Mouse (Mus musculus): ENCODE data around the gene Rps6ka5. TPM values are rescaled to one million over a fixed set of nuclear protein-coding genes. Genes with fewer than 3 reads are reported as not detected.

Gene Rps6ka5
- polyA plus RNA-seq, 1 experiment from 2014 or later: 4.2 TPM

DNA sequence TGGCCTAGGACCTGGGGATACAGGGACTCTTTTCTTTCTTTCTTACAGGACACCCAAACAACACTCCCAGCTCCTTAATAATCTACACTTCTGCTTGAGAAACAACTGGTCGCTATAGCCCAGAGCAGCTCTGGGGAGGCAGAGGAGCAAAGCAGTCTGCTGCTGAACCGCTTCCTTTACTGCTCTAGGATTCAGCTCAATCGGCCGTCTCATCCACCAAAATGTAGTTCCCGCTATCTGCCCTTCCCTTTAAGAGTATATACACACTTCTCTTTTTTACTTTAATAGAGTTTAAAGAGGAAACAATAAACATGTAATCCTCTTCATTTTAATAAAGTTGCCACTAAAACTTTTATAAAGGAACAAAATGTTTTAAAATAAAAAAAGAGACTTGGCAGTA is 117.0 kb downstream of the Rps6ka5 start:
- no peaks in the 10 kb centered on the region for H3K9me3 ChIP-seq (replicated peaks; ENCODE audit: control insufficient read depth, low read length)
- no peaks in the 10 kb centered on the region for H3K36me3 ChIP-seq (ENCODE audit: control insufficient read depth, insufficient read depth)
- H3K27ac ChIP-seq (ENCODE audit: low read length): no peak overlapping the region
- no peak for ATAC-seq (replicated peaks; ENCODE audit: extremely low read depth, insufficient read depth, low FRiP score)
- no peaks in the 10 kb centered on the region for H3K27me3 ChIP-seq (ENCODE audit: control insufficient read depth, insufficient read depth, low read length)
- 88% methylated on average over 5 of the region's 5 CpGs for WGBS
- peaks cover 3% of the 10 kb centered on the region; the same call in 1 of the 2 replicates for H3K4me1 ChIP-seq (ENCODE audit: control insufficient read depth, insufficient read depth, low read length)
- H3K4me3 ChIP-seq (ENCODE audit: low read length): no peak overlapping the region
- H3K9ac ChIP-seq (ENCODE audit: low read length): no peak overlapping the region
- H3K4me2 ChIP-seq (ENCODE audit: low read depth, low read length): no peak overlapping the region

DNA sequence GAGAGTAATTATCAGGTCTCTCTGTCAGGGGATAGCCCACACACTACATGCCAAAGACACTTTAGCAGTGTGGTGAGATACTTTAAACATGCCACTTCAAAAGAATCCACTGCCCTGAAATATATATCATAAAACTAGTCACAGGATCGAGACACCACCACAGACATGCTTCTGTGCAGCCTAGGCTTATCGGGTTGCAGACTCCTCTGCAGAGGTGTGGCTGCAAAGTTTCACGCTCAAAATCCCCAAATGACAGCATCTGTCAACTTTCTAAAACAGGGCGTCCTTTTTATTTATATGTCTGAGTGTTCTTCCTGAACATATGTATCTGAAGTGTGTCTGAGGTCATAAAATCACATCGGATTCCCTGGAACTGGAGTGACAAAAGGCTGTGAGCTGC is 117.7 kb downstream of the Rps6ka5 start:
- Histone ChIP-seq H3K4me3 (ENCODE audit: low read length) (no peak overlapping the region), H3K4me2 (ENCODE audit: low read depth, low read length) (no peak overlapping the region), H3K9ac (ENCODE audit: low read length) (no peak overlapping the region), H3K27ac (ENCODE audit: low read length) (no peak overlapping the region), H3K36me3 (ENCODE audit: control insufficient read depth, insufficient read depth) (no peaks in the 10 kb centered on the region), H3K9me3 (replicated peaks; ENCODE audit: control insufficient read depth, low read length) (no peaks in the 10 kb centered on the region), H3K4me1 (ENCODE audit: control insufficient read depth, insufficient read depth, low read length) (peaks cover 3% of the 10 kb centered on the region; the same call in 1 of the 2 replicates), H3K27me3 (ENCODE audit: control insufficient read depth, insufficient read depth, low read length) (no peaks in the 10 kb centered on the region)
- no peak for ATAC-seq (replicated peaks; ENCODE audit: extremely low read depth, insufficient read depth, low FRiP score)
- 46% methylated on average over 5 of the region's 5 CpGs for WGBS

- H3K4me2 ChIP-seq (ENCODE audit: low read depth, low read length): no peak overlapping the region
- no peaks in the 10 kb centered on the region for H3K9me3 ChIP-seq (replicated peaks; ENCODE audit: control insufficient read depth, low read length)
- H3K27ac ChIP-seq (ENCODE audit: low read length): no peak overlapping the region
- WGBS: 90% methylated on average over 1 of the region's 1 CpGs
- no peak overlapping the region for H3K9ac ChIP-seq (ENCODE audit: low read length)
- no peaks in the 10 kb centered on the region for H3K27me3 ChIP-seq (ENCODE audit: control insufficient read depth, insufficient read depth, low read length)
- no peak for ATAC-seq (replicated peaks; ENCODE audit: extremely low read depth, insufficient read depth, low FRiP score)
- no peak overlapping the region for H3K4me3 ChIP-seq (ENCODE audit: low read length)
- no peaks in the 10 kb centered on the region for H3K4me1 ChIP-seq (ENCODE audit: control insufficient read depth, insufficient read depth, low read length)
- no peaks in the 10 kb centered on the region for H3K36me3 ChIP-seq (ENCODE audit: control insufficient read depth, insufficient read depth)
These were observed 120.0 kb downstream of the Rps6ka5 start for GRCm38 (mm10) chr12:100606733-100607132.

- Histone ChIP-seq H3K4me3 (ENCODE audit: low read length) (no peak overlapping the region), H3K9ac (ENCODE audit: low read length) (no peak overlapping the region), H3K4me1 (ENCODE audit: control insufficient read depth, insufficient read depth, low read length) (no peaks in the 10 kb centered on the region), H3K27me3 (ENCODE audit: control insufficient read depth, insufficient read depth, low read length) (no peaks in the 10 kb centered on the region), H3K9me3 (replicated peaks; ENCODE audit: control insufficient read depth, low read length) (no peaks in the 10 kb centered on the region), H3K36me3 (ENCODE audit: control insufficient read depth, insufficient read depth) (no peaks in the 10 kb centered on the region), H3K4me2 (ENCODE audit: low read depth, low read length) (no peak overlapping the region), H3K27ac (ENCODE audit: low read length) (no peak overlapping the region)
- 69% methylated on average over 3 of the region's 3 CpGs for WGBS
- ATAC-seq (replicated peaks; ENCODE audit: extremely low read depth, insufficient read depth, low FRiP score): no peak
These were observed 121.2 kb downstream of the Rps6ka5 start for GRCm38 (mm10) chr12:100605596-100605995.

DNA sequence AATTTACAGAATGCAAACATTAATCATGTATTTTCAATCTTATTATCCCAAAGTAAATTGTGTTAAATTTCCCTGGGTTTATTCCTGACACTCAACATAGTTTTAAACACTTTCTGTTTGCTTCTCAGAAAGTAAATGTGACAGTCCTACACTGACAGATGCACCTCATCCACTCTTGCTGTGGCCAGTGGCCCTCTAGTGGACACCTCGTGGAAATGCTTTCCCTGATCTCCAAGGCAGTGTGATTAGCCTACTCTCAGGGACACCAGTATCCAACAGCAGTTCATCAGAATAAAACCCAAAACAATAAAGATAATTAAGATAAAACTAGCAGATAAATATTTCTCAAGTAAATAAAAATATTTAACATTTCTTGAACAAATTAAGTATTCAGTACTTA is 122.2 kb downstream of the Rps6ka5 start:
- H3K9ac ChIP-seq (ENCODE audit: low read length): no peak overlapping the region
- 4% methylated on average over 1 of the region's 1 CpGs for WGBS
- no peaks in the 10 kb centered on the region for H3K9me3 ChIP-seq (replicated peaks; ENCODE audit: control insufficient read depth, low read length)
- H3K27ac ChIP-seq (ENCODE audit: low read length): no peak overlapping the region
- no peak overlapping the region for H3K4me2 ChIP-seq (ENCODE audit: low read depth, low read length)
- H3K36me3 ChIP-seq (ENCODE audit: control insufficient read depth, insufficient read depth): no peaks in the 10 kb centered on the region
- no peaks in the 10 kb centered on the region for H3K27me3 ChIP-seq (ENCODE audit: control insufficient read depth, insufficient read depth, low read length)
- no peaks in the 10 kb centered on the region for H3K4me1 ChIP-seq (ENCODE audit: control insufficient read depth, insufficient read depth, low read length)
- H3K4me3 ChIP-seq (ENCODE audit: low read length): no peak overlapping the region
- ATAC-seq (replicated peaks; ENCODE audit: extremely low read depth, insufficient read depth, low FRiP score): no peak

DNA sequence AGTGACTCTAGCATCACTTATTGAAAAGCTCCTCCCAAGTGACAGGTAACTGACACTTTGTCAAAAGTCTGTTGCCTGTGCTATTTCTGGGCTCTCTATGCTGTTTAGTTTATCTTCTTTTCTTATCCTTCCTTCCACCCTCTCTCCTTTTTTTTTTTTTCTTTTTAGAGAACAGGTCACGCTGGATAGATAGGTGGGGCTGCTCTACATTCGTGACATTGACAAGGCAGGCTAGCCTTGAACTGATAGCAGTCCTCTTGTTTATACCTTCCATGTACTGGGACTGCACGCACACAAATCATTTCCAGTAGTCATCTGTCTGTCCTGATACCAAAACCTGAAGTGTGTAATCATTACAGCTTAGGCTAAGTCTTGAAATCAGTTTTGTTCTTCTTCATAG is 132.1 kb downstream of the Rps6ka5 start:
- no peak for ATAC-seq (replicated peaks; ENCODE audit: extremely low read depth, insufficient read depth, low FRiP score)
- H3K27ac ChIP-seq (ENCODE audit: low read length): no peak overlapping the region

DNA sequence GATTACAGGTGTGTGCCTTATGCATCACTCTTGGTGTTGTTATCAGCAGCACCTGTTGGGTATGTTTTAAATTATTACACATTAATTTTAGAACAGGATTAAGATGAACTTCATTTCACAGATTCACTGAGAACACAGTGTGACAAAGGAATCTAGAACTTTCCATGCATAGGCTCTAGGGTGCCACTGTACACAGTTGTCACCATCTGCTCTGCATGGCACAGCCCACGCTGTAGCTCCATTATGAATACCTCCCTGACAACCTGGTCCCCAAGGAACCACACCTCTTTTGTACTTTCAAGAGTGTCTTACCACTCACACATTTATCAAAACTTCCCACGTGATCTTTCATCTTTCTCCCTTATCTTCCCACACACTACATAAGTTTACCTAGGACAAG is 140.2 kb downstream of the Rps6ka5 start:
- Histone ChIP-seq H3K36me3 (ENCODE audit: control insufficient read depth, insufficient read depth) (no peaks in the 10 kb centered on the region), H3K27me3 (ENCODE audit: control insufficient read depth, insufficient read depth, low read length) (no peaks in the 10 kb centered on the region), H3K9ac (ENCODE audit: low read length) (no peak overlapping the region), H3K9me3 (replicated peaks; ENCODE audit: control insufficient read depth, low read length) (no peaks in the 10 kb centered on the region), H3K4me2 (ENCODE audit: low read depth, low read length) (no peak overlapping the region), H3K4me3 (ENCODE audit: low read length) (no peak overlapping the region), H3K4me1 (ENCODE audit: control insufficient read depth, insufficient read depth, low read length) (peaks cover 2% of the 10 kb centered on the region; the same call in 1 of the 2 replicates), H3K27ac (ENCODE audit: low read length) (no peak overlapping the region)
- ATAC-seq (replicated peaks; ENCODE audit: extremely low read depth, insufficient read depth, low FRiP score): no peak
- 80% methylated on average over 2 of the region's 2 CpGs for WGBS

More for the DNA sequence above, 132.1 kb downstream of the Rps6ka5 start:
- Histone ChIP-seq H3K36me3 (ENCODE audit: control insufficient read depth, insufficient read depth) (no peaks in the 10 kb centered on the region), H3K4me3 (ENCODE audit: low read length) (no peak overlapping the region), H3K4me2 (ENCODE audit: low read depth, low read length) (no peak overlapping the region), H3K27me3 (ENCODE audit: control insufficient read depth, insufficient read depth, low read length) (no peaks in the 10 kb centered on the region), H3K4me1 (ENCODE audit: control insufficient read depth, insufficient read depth, low read length) (no peaks in the 10 kb centered on the region), H3K9me3 (replicated peaks; ENCODE audit: control insufficient read depth, low read length) (no peaks in the 10 kb centered on the region), H3K9ac (ENCODE audit: low read length) (no peak overlapping the region)
- WGBS: 39% methylated on average over 3 of the region's 3 CpGs

DNA sequence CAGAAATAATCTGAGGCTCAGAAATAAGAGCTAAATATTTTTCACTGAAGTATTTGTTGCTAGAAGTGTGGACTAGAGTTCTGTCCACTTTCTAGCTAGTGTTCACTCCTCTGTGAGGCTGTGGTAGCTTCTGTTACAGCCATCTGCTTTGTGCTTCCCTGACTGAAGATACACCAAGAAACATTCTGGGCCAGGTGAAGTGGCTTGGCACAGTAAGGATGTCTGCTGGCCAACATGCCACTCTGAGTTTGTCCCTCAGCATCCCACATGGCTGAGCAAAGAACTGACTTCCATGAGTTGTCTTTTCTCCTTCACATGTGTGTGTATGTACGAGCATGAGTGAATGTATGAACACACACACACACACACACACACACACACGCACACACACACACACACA is 147.6 kb downstream of the Rps6ka5 start:
- 84% methylated on average over 2 of the region's 2 CpGs for WGBS
- H3K4me3 ChIP-seq (ENCODE audit: low read length): no peak overlapping the region
- H3K9me3 ChIP-seq (replicated peaks; ENCODE audit: control insufficient read depth, low read length): no peaks in the 10 kb centered on the region
- H3K9ac ChIP-seq (ENCODE audit: low read length): no peak overlapping the region
- no peaks in the 10 kb centered on the region for H3K4me1 ChIP-seq (ENCODE audit: control insufficient read depth, insufficient read depth, low read length)
- no peak overlapping the region for H3K4me2 ChIP-seq (ENCODE audit: low read depth, low read length)
- no peak overlapping the region for H3K27ac ChIP-seq (ENCODE audit: low read length)
- no peaks in the 10 kb centered on the region for H3K36me3 ChIP-seq (ENCODE audit: control insufficient read depth, insufficient read depth)
- no peak for ATAC-seq (replicated peaks; ENCODE audit: extremely low read depth, insufficient read depth, low FRiP score)
- no peaks in the 10 kb centered on the region for H3K27me3 ChIP-seq (ENCODE audit: control insufficient read depth, insufficient read depth, low read length)

- ATAC-seq (replicated peaks; ENCODE audit: extremely low read depth, insufficient read depth, low FRiP score): no peak
- Histone ChIP-seq H3K27ac (ENCODE audit: low read length) (no peak overlapping the region), H3K27me3 (ENCODE audit: control insufficient read depth, insufficient read depth, low read length) (no peaks in the 10 kb centered on the region), H3K4me3 (ENCODE audit: low read length) (no peak overlapping the region), H3K36me3 (ENCODE audit: control insufficient read depth, insufficient read depth) (no peaks in the 10 kb centered on the region; the same call in 1 of the 2 replicates), H3K4me2 (ENCODE audit: low read depth, low read length) (no peak overlapping the region), H3K9ac (ENCODE audit: low read length) (no peak overlapping the region), H3K9me3 (replicated peaks; ENCODE audit: control insufficient read depth, low read length) (no peaks in the 10 kb centered on the region), H3K4me1 (ENCODE audit: control insufficient read depth, insufficient read depth, low read length) (no peaks in the 10 kb centered on the region)
- WGBS: 52% methylated on average over 2 of the region's 2 CpGs
These were observed 148.5 kb downstream of the Rps6ka5 start for GRCm38 (mm10) chr12:100578291-100578690.

- Histone ChIP-seq H3K4me1 (ENCODE audit: control insufficient read depth, insufficient read depth, low read length) (no peaks in the 10 kb centered on the region; the same call in 1 of the 2 replicates), H3K9me3 (replicated peaks; ENCODE audit: control insufficient read depth, low read length) (no peaks in the 10 kb centered on the region), H3K36me3 (ENCODE audit: control insufficient read depth, insufficient read depth) (no peaks in the 10 kb centered on the region; the same call in 1 of the 2 replicates), H3K27ac (ENCODE audit: low read length) (no peak overlapping the region), H3K27me3 (ENCODE audit: control insufficient read depth, insufficient read depth, low read length) (no peaks in the 10 kb centered on the region), H3K4me3 (ENCODE audit: low read length) (no peak overlapping the region), H3K4me2 (ENCODE audit: low read depth, low read length) (no peak overlapping the region), H3K9ac (ENCODE audit: low read length) (no peak overlapping the region)
- WGBS: 81% methylated on average over 3 of the region's 3 CpGs
- no peak for ATAC-seq (replicated peaks; ENCODE audit: extremely low read depth, insufficient read depth, low FRiP score)
These were observed 151.0 kb downstream of the Rps6ka5 start for GRCm38 (mm10) chr12:100575739-100576138.
